Mouse (Mus musculus): Measurements from ENCODE around the gene Tns3. TPM values are rescaled to one million over a fixed set of nuclear protein-coding genes. Genes with fewer than 3 reads are reported as not detected.
"Not testable (repeated sequence)": the region's sequence is repeated elsewhere in the genome, so short reads cannot be mapped to it uniquely, and the experiment has no call there.

The Tns3 gene
- polyA plus RNA-seq, 1 experiment from 2014 or later = 30.4 TPM

- Histone ChIP-seq H3K4me1 (ENCODE audit: control insufficient read depth, insufficient read depth, low read length) (no peaks in the 10 kb centered on the region), H3K36me3 (ENCODE audit: control insufficient read depth, insufficient read depth, low read length) (0 out of 2 replicates have a peak, but pooled peaks cover 3% of the 10 kb centered on the region), H3K27ac (ENCODE audit: low read length) (peak overlapping the region; percentile 69; the same call in 1 of the 2 replicates), H3K4me2 (ENCODE audit: low read depth, low read length) (no peak overlapping the region), H3K4me3 (replicated peaks; ENCODE audit: low read length) (no peak overlapping the region), H3K27me3 (ENCODE audit: control insufficient read depth, insufficient read depth, low read length) (no peaks in the 10 kb centered on the region), H3K9ac (ENCODE audit: low read length) (no peak overlapping the region), H3K9me3 (replicated peaks; ENCODE audit: control insufficient read depth, low read length) (no peaks in the 10 kb centered on the region)
- 50% methylated on average over 6 of the region's 6 CpGs for WGBS
- peak; percentile 67; the same call in 1 of the 2 replicates for ATAC-seq (ENCODE audit: insufficient read depth, low FRiP score)
These were observed 120.0 kb downstream of the Tns3 start for GRCm38 (mm10) chr11:8544355-8544754.

- no peak overlapping the region for H3K4me2 ChIP-seq (ENCODE audit: low read depth, low read length)
- no peaks in the 10 kb centered on the region for H3K27me3 ChIP-seq (ENCODE audit: control insufficient read depth, insufficient read depth, low read length)
- H3K4me1 ChIP-seq (ENCODE audit: control insufficient read depth, insufficient read depth, low read length) = peaks cover 9% of the 10 kb centered on the region
- H3K9me3 ChIP-seq (replicated peaks; ENCODE audit: control insufficient read depth, low read length) = no peaks in the 10 kb centered on the region
- ATAC-seq (ENCODE audit: insufficient read depth, low FRiP score) = no peak
- no peak overlapping the region for H3K4me3 ChIP-seq (replicated peaks; ENCODE audit: low read length)
- WGBS = 85% methylated on average over 9 of the region's 9 CpGs
- no peak overlapping the region for H3K9ac ChIP-seq (ENCODE audit: low read length)
- no peak overlapping the region for H3K27ac ChIP-seq (ENCODE audit: low read length)
- H3K36me3 ChIP-seq (ENCODE audit: control insufficient read depth, insufficient read depth, low read length) = no peaks in the 10 kb centered on the region
These were observed 123.0 kb downstream of the Tns3 start for GRCm38 (mm10) chr11:8541222-8541815.

- Histone ChIP-seq H3K27me3 (ENCODE audit: control insufficient read depth, insufficient read depth, low read length) (no peaks in the 10 kb centered on the region), H3K4me3 (replicated peaks; ENCODE audit: low read length) (no peak overlapping the region), H3K4me1 (ENCODE audit: control insufficient read depth, insufficient read depth, low read length) (peaks cover 9% of the 10 kb centered on the region), H3K9ac (ENCODE audit: low read length) (no peak overlapping the region), H3K9me3 (replicated peaks; ENCODE audit: control insufficient read depth, low read length) (no peaks in the 10 kb centered on the region), H3K36me3 (ENCODE audit: control insufficient read depth, insufficient read depth, low read length) (no peaks in the 10 kb centered on the region), H3K27ac (ENCODE audit: low read length) (0 out of 2 replicates have a peak overlapping the region, but pooled peaks have one; percentile 3), H3K4me2 (ENCODE audit: low read depth, low read length) (no peak overlapping the region)
- ATAC-seq (ENCODE audit: insufficient read depth, low FRiP score) = no peak
- 76% methylated on average over 8 of the region's 8 CpGs for WGBS
These were observed 124.6 kb downstream of the Tns3 start for GRCm38 (mm10) chr11:8539593-8540265.

- Histone ChIP-seq H3K36me3 (ENCODE audit: control insufficient read depth, insufficient read depth, low read length) (no peaks in the 10 kb centered on the region), H3K4me1 (ENCODE audit: control insufficient read depth, insufficient read depth, low read length) (peaks cover 9% of the 10 kb centered on the region), H3K4me3 (replicated peaks; ENCODE audit: low read length) (no peak overlapping the region), H3K4me2 (ENCODE audit: low read depth, low read length) (no peak overlapping the region), H3K9ac (ENCODE audit: low read length) (no peak overlapping the region), H3K9me3 (replicated peaks; ENCODE audit: control insufficient read depth, low read length) (no peaks in the 10 kb centered on the region), H3K27ac (ENCODE audit: low read length) (peak overlapping the region; percentile 83), H3K27me3 (ENCODE audit: control insufficient read depth, insufficient read depth, low read length) (no peaks in the 10 kb centered on the region)
- WGBS = 48% methylated on average over 5 of the region's 5 CpGs
- ATAC-seq (ENCODE audit: insufficient read depth, low FRiP score) = peak; percentile 46; the same call in 1 of the 2 replicates
These were observed 127.2 kb downstream of the Tns3 start for GRCm38 (mm10) chr11:8537013-8537614.

GRCm38 (mm10) chr11:8534893-8535292, 129.4 kb downstream of the Tns3 start:
- WGBS = 27% methylated on average over 4 of the region's 4 CpGs
- Histone ChIP-seq H3K27me3 (ENCODE audit: control insufficient read depth, insufficient read depth, low read length) (no peaks in the 10 kb centered on the region), H3K36me3 (ENCODE audit: control insufficient read depth, insufficient read depth, low read length) (no peaks in the 10 kb centered on the region; the same call in 1 of the 2 replicates), H3K9me3 (replicated peaks; ENCODE audit: control insufficient read depth, low read length) (no peaks in the 10 kb centered on the region), H3K27ac (ENCODE audit: low read length) (no peak overlapping the region), H3K4me1 (ENCODE audit: control insufficient read depth, insufficient read depth, low read length) (peaks cover 9% of the 10 kb centered on the region), H3K4me3 (replicated peaks; ENCODE audit: low read length) (no peak overlapping the region), H3K4me2 (ENCODE audit: low read depth, low read length) (no peak overlapping the region), H3K9ac (ENCODE audit: low read length) (no peak overlapping the region)
- ATAC-seq (ENCODE audit: insufficient read depth, low FRiP score) = no peak

GRCm38 (mm10) chr11:8532771-8533170, 131.6 kb downstream of the Tns3 start:
- 96% methylated on average over 3 of the region's 3 CpGs for WGBS
- H3K9ac ChIP-seq (ENCODE audit: low read length); H3K27ac ChIP-seq (ENCODE audit: low read length); H3K4me3 ChIP-seq (replicated peaks; ENCODE audit: low read length); H3K4me2 ChIP-seq (ENCODE audit: low read depth, low read length); H3K4me1 ChIP-seq (ENCODE audit: control insufficient read depth, insufficient read depth, low read length); ATAC-seq (ENCODE audit: insufficient read depth, low FRiP score); H3K27me3 ChIP-seq (ENCODE audit: control insufficient read depth, insufficient read depth, low read length); H3K36me3 ChIP-seq (ENCODE audit: control insufficient read depth, insufficient read depth, low read length); H3K9me3 ChIP-seq (replicated peaks; ENCODE audit: control insufficient read depth, low read length): not testable (repeated sequence)

GRCm38 (mm10) chr11:8532112-8532747, 132.1 kb downstream of the Tns3 start:
- no peak for ATAC-seq (ENCODE audit: insufficient read depth, low FRiP score)
- Histone ChIP-seq H3K4me3 (replicated peaks; ENCODE audit: low read length) (no peak overlapping the region), H3K27ac (ENCODE audit: low read length) (no peak overlapping the region), H3K27me3 (ENCODE audit: control insufficient read depth, insufficient read depth, low read length) (no peaks in the 10 kb centered on the region), H3K4me1 (ENCODE audit: control insufficient read depth, insufficient read depth, low read length) (no peaks in the 10 kb centered on the region), H3K9ac (ENCODE audit: low read length) (no peak overlapping the region), H3K4me2 (ENCODE audit: low read depth, low read length) (no peak overlapping the region), H3K9me3 (replicated peaks; ENCODE audit: control insufficient read depth, low read length) (no peaks in the 10 kb centered on the region), H3K36me3 (ENCODE audit: control insufficient read depth, insufficient read depth, low read length) (peaks cover 6% of the 10 kb centered on the region; the same call in 1 of the 2 replicates)
- WGBS = 87% methylated on average over 10 of the region's 10 CpGs

GRCm38 (mm10) chr11:8530506-8530905, 133.8 kb downstream of the Tns3 start:
- ATAC-seq (ENCODE audit: insufficient read depth, low FRiP score) = no peak
- Histone ChIP-seq H3K36me3 (ENCODE audit: control insufficient read depth, insufficient read depth, low read length) (peaks cover 6% of the 10 kb centered on the region; the same call in 1 of the 2 replicates), H3K9me3 (replicated peaks; ENCODE audit: control insufficient read depth, low read length) (no peaks in the 10 kb centered on the region), H3K27ac (ENCODE audit: low read length) (no peak overlapping the region), H3K9ac (ENCODE audit: low read length) (no peak overlapping the region), H3K4me1 (ENCODE audit: control insufficient read depth, insufficient read depth, low read length) (peaks cover 8% of the 10 kb centered on the region; the same call in 1 of the 2 replicates), H3K4me3 (replicated peaks; ENCODE audit: low read length) (no peak overlapping the region), H3K27me3 (ENCODE audit: control insufficient read depth, insufficient read depth, low read length) (no peaks in the 10 kb centered on the region), H3K4me2 (ENCODE audit: low read depth, low read length) (no peak overlapping the region)
- WGBS = 81% methylated on average over 4 of the region's 4 CpGs

GRCm38 (mm10) chr11:8530036-8530435, 134.3 kb downstream of the Tns3 start:
- Histone ChIP-seq H3K4me1 (ENCODE audit: control insufficient read depth, insufficient read depth, low read length) (peaks cover 8% of the 10 kb centered on the region; the same call in 1 of the 2 replicates), H3K9me3 (replicated peaks; ENCODE audit: control insufficient read depth, low read length) (no peaks in the 10 kb centered on the region), H3K9ac (ENCODE audit: low read length) (no peak overlapping the region), H3K27ac (ENCODE audit: low read length) (no peak overlapping the region), H3K4me2 (ENCODE audit: low read depth, low read length) (no peak overlapping the region), H3K4me3 (replicated peaks; ENCODE audit: low read length) (no peak overlapping the region), H3K36me3 (ENCODE audit: control insufficient read depth, insufficient read depth, low read length) (peaks cover 6% of the 10 kb centered on the region; the same call in 1 of the 2 replicates), H3K27me3 (ENCODE audit: control insufficient read depth, insufficient read depth, low read length) (no peaks in the 10 kb centered on the region)
- WGBS = 84% methylated on average over 4 of the region's 4 CpGs
- no peak for ATAC-seq (ENCODE audit: insufficient read depth, low FRiP score)

Data from stomach, embryonic 16.5 days (tissue).